Comparison of ENCODE assay signal across 16 mouse cellular contexts in genomic region chr10:94433901-94434300, GRCm38 (mm10).
"Had no signal": no experiment of that assay in that cellular context is flagged by ENCODE, and none has a peak within 500 bp of the region (broad histone marks: within the 10 kb centered on the region; RNA-seq: fewer than 3 reads in every experiment).

No protein-coding gene starts in this region.

- H3K9ac ChIP-seq: liver, embryonic 13.5 days; midbrain, embryonic 12.5 days; stomach, embryonic 15.5 days had no signal

- H3K9me3 ChIP-seq: liver, embryonic 13.5 days; midbrain, embryonic 12.5 days; stomach, embryonic 15.5 days had no signal

- H3K36me3 ChIP-seq: liver, embryonic 13.5 days; midbrain, embryonic 12.5 days; stomach, embryonic 15.5 days had no signal

- H3K4me2 ChIP-seq: liver, embryonic 13.5 days; midbrain, embryonic 12.5 days; stomach, embryonic 15.5 days had no signal

- DNase-seq: kidney, adult 18-20 months; kidney, adult 9 months; kidney, postnatal 14 days; kidney, postnatal 4 days; liver, embryonic 13.5 days; lung, adult 2 months; lung, postnatal 14 days; lung, postnatal 4 days; right cerebral cortex, postnatal 25 days; spleen, adult 18-20 months; thymus, postnatal 4 days had no signal

- ATAC-seq: intestine, embryonic 16.5 days; midbrain, embryonic 16.5 days had no signal

- H3K27ac ChIP-seq: liver, embryonic 13.5 days; midbrain, embryonic 12.5 days; stomach, embryonic 15.5 days had no signal

- H3K27me3 ChIP-seq: liver, embryonic 13.5 days; midbrain, embryonic 12.5 days; stomach, embryonic 15.5 days had no signal

- H3K4me3 ChIP-seq: liver, embryonic 13.5 days; midbrain, embryonic 12.5 days; myocyte; stomach, embryonic 15.5 days had no signal

- H3K4me1 ChIP-seq: liver, embryonic 13.5 days; midbrain, embryonic 12.5 days; stomach, embryonic 15.5 days had no signal
